Mouse (Mus musculus) ES-E14 (cell line): ENCODE results near the gene Ncs1.

Experiments
- CHD2 ChIP-seq: IDR thresholded peaks from 2 replicates; pipeline ENCODE4 v1.6.1; 2014; ENCODE audit warnings: mild to moderate bottlenecking, low read depth, low read length, inconsistent platforms
- MAFK ChIP-seq: IDR thresholded peaks from 2 replicates; pipeline ENCODE4 v1.6.1; 2014; ENCODE audit warnings: mild to moderate bottlenecking, low read depth, low read length, inconsistent platforms; ENCODE audit not compliant: insufficient read depth
- ZC3H11A ChIP-seq: IDR thresholded peaks from 2 replicates; pipeline ENCODE4 v1.6.1; 2012; ENCODE audit warnings: low read depth, mild to moderate bottlenecking, inconsistent platforms, low read length, borderline replicate concordance
- ZNF384 ChIP-seq: IDR thresholded peaks from 2 replicates; pipeline ENCODE4 v1.6.1; 2012; ENCODE audit warnings: low read depth, low read length, inconsistent platforms

DNA sequence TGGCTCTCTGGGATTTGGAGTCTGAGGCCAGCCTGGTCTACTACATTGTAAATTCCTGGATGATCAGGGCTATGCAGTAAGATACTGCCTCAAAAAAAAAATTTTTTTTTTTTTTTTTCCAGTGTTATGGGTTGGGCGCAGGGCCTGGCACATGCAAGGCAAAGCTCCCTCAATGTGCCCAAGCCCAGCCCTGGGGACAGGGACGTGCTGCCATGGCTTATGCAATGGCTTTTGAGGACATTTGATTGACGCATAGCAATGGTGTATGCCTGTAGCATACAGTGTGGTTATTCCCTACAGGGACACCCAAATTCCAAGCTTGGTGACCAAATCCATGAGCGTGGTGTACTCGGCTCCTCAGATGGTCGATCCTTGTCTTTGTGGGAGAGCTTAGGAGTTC lies 5.8 kb upstream of the Ncs1 start:
- TF ChIP-seq ZC3H11A (no peak), CHD2 (no peak), MAFK (no peak), ZNF384 (no peak)
